In the genomic region with DNA sequence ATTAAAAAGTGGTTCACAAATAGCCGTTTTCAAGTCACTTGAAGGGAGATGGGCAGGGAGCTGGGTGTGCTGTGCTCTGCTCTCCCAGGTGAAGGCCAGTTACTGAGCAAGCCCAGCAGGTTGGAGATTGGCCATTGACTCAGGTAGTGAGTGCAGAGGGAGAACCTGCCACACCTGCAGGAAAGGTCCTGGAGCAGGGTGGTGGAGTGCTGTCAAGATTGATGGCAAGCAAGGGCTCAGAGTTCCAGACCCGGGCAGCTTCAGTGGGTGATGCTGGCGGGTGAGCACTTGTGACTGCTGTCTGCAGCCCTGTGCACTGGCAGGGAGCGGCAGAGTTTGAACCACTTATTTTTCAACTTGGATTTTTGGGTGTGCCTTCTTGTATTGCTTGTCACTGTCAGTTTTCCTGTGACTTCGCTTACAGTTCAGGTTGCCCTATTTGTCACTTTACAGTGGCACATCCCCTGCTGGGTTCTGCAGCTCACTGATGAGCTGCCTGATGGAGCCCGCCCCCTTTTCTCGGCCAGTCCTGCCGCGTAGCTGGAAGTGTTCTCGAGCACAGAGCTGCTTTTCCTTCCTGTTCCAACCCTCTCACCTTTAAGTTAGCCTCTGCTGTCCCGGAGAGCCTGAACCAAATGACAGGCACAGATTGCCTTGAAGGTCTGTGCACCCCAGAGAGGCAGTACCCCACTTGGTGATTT, we compare ENCODE assay signal across 17 mouse cellular contexts. TPM values are rescaled to one million over a fixed set of nuclear protein-coding genes. Genes with fewer than 3 reads are reported as not detected.
DNase-seq lines count a peak whose midpoint lies in the region; ATAC-seq lines count a peak whose summit lies in the region.
"Had no signal": no experiment of that assay in that cellular context is flagged by ENCODE, and none has a peak within 500 bp of the region (broad histone marks: within the 10 kb centered on the region; RNA-seq: fewer than 3 reads in every experiment).

No protein-coding gene starts in this region.

- H3K4me2 ChIP-seq in heart, embryonic 12.5 days, result peak overlapping the region; percentile 38
- H3K4me2 ChIP-seq in lung, embryonic 15.5 days, result peak overlapping the region; percentile 33; the same call in 1 of the 2 replicates
- H3K4me2 ChIP-seq: limb, embryonic 15.5 days had no signal

- ATAC-seq in heart, embryonic 12.5 days (ENCODE audit: insufficient number of reproducible peaks, low FRiP score), result no peak; the same call in 1 of the 2 replicates
- ATAC-seq in lung, embryonic 15.5 days (ENCODE audit: borderline replicate concordance, extremely low read depth, low FRiP score, low TSS enrichment), result peak; percentile 22; the same call in 1 of the 2 replicates
- ATAC-seq in granulocyte monocyte progenitor cell, adult 5-6 weeks (replicated peaks; ENCODE audit: poor library complexity, severe bottlenecking), result peak; percentile 17; the same call in 1 of the 2 replicates
- 0 out of 2 replicates have a peak, but pooled peaks have one; percentile 6 for ATAC-seq in megakaryocyte progenitor cell, adult 5-6 weeks (replicated peaks; ENCODE audit: poor library complexity)
- ATAC-seq: Patski had no signal

- H3K9me3 ChIP-seq in heart, embryonic 12.5 days (replicated peaks), result no peaks in the 10 kb centered on the region
- H3K9me3 ChIP-seq in lung, embryonic 15.5 days, result no peaks in the 10 kb centered on the region
- H3K9me3 ChIP-seq: limb, embryonic 15.5 days had no signal

- H3K36me3 ChIP-seq in heart, embryonic 12.5 days, result peaks cover 4% of the 10 kb centered on the region; the same call in 1 of the 2 replicates
- H3K36me3 ChIP-seq in lung, embryonic 15.5 days, result no peaks in the 10 kb centered on the region
- H3K36me3 ChIP-seq: limb, embryonic 15.5 days had no signal

- no peak for DNase-seq in heart, postnatal 4 days
- DNase-seq in lung, postnatal 36 days, result no peak
- no peak for DNase-seq in spleen, adult 12 weeks (ENCODE audit: low spot score)
- no peak for DNase-seq in B cell, adult 2 months
- DNase-seq: cerebellum, adult 8-10 months; heart, postnatal 14 days; kidney, postnatal 10 days; layer of hippocampus, postnatal 36 days; lung, postnatal 10 days; right cerebral cortex, postnatal 4 days had no signal

- H3K4me3 ChIP-seq in heart, embryonic 12.5 days, result no peak overlapping the region
- no peak overlapping the region for H3K4me3 ChIP-seq in lung, embryonic 15.5 days
- H3K4me3 ChIP-seq: limb, embryonic 15.5 days had no signal

- WGBS in heart, embryonic 12.5 days, result 24% methylated on average over 11 of the region's 11 CpGs
- 13% methylated on average over 11 of the region's 11 CpGs for WGBS in lung, embryonic 15.5 days

- no peak overlapping the region for H3K9ac ChIP-seq in heart, embryonic 12.5 days
- no peak overlapping the region for H3K9ac ChIP-seq in lung, embryonic 15.5 days
- H3K9ac ChIP-seq: limb, embryonic 15.5 days had no signal

- H3K27ac ChIP-seq in heart, embryonic 12.5 days (ENCODE audit: poor library complexity, severe bottlenecking), result no peak overlapping the region
- H3K27ac ChIP-seq in lung, embryonic 15.5 days, result no peak overlapping the region
- H3K27ac ChIP-seq: limb, embryonic 15.5 days had no signal

- no peaks in the 10 kb centered on the region for H3K27me3 ChIP-seq in heart, embryonic 12.5 days (replicated peaks)
- H3K27me3 ChIP-seq in lung, embryonic 15.5 days, result no peaks in the 10 kb centered on the region
- H3K27me3 ChIP-seq: CH12.LX; limb, embryonic 15.5 days; Patski had no signal

- peaks cover 48% of the 10 kb centered on the region for H3K4me1 ChIP-seq in heart, embryonic 12.5 days (replicated peaks)
- peaks cover 50% of the 10 kb centered on the region for H3K4me1 ChIP-seq in lung, embryonic 15.5 days

RNA-seq across cellular contexts. Expression of a gene that starts 27.3 kb away (rescaled TPM):
- 8.1 and 8.7 TPM in 2 replicates for polyA plus RNA-seq in heart, embryonic 12.5 days (2016; fragmentation: Nextera tagmentation; extraction: Ambion mirVana)
- total RNA-seq in heart, postnatal 4 days (2021), result 10 to 100 TPM; 40.5 to 41.6 TPM
- 9.5 and 10.5 TPM in 2 replicates for polyA plus RNA-seq in lung, embryonic 15.5 days (2015; fragmentation: Nextera tagmentation; extraction: Ambion mirVana)
- total RNA-seq in granulocyte monocyte progenitor cell, adult 5-6 weeks (2014; fragmentation: Nextera tagmentation), result 39.2 and 51.1 TPM in 2 replicates
- total RNA-seq in granulocyte monocyte progenitor cell, adult 5-6 weeks (2017), result 24.1 and 29.4 TPM in 2 replicates
- 34.1 and 42.0 TPM in 2 replicates for total RNA-seq in megakaryocyte progenitor cell, adult 5-6 weeks (2015)
- total RNA-seq in megakaryocyte progenitor cell, adult 5-6 weeks (2017), result 20.6 and 23.6 TPM in 2 replicates
